Mouse (Mus musculus): ENCODE measurements at regions not wholly inside any gene's neighbourhood (a gene's known extent, or its start where the extent isn't known, plus 50 kb on each side); places are given as distances from the start of the nearest gene placed in this dataset.

DNA sequence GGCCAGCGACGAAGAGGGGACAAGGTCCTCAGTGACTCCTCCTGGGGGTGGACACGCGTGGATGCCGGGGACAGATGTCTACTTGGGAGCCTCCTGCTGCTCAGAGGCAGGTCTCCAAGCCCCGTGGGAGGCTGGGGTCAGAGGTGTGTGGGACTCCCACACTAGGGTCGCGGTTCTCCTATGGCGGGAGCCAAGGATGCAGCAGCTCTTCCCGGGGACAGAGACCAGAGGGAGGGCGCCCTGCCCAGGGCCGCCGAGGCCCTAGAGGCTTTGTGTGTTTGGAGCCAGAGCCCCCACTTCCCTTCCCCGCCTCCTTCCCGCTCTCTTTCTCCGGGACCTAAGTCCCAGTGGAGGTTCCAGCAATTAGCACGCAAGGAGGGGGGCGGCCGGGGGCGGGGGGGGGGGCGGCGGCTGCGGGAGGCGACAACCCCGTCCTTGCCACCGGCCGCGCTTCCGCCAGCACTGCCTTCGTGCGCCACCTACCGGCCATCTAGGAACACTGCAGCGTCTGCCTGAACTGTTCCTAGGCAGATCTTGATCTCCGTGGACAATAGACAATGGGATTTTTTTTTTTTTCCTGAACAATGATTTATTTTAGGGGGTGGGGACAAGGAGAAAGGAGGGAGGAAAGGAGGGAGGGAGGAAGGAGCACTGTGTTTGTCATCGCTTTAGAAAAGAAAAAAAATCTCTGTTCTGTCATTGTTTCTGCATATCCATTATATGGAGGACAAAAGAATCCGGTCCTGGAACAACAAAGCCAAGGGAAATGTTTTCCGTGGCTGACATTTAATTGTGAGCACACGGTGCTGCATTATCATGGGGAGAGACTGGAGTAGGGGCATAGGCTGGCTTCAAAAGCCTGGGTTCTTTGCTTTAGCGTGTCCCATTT is 71.8 kb upstream of the Foxo1 start:
- ATAC-seq (replicated peaks; ENCODE audit: low read depth, poor library complexity, severe bottlenecking), result peak; percentile 31; the same call in 1 of the 2 replicates

DNA sequence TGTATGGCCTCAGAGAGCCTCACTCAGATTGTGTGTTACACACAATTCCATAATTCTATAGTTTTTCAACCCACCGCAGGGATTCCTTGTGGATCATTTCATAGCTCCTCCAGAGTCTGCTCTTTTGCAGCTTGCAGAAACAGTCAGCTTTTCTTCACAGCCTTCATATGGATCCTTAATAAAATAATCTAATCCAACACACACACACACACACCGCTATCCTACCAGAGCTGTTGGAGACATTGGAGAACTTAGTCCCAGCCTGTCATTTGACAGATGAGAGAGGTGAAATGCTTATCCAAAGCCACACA is 71.2 kb upstream of the Foxo1 start:
- ATAC-seq (replicated peaks; ENCODE audit: low read depth, poor library complexity, severe bottlenecking), result no peak

DNA sequence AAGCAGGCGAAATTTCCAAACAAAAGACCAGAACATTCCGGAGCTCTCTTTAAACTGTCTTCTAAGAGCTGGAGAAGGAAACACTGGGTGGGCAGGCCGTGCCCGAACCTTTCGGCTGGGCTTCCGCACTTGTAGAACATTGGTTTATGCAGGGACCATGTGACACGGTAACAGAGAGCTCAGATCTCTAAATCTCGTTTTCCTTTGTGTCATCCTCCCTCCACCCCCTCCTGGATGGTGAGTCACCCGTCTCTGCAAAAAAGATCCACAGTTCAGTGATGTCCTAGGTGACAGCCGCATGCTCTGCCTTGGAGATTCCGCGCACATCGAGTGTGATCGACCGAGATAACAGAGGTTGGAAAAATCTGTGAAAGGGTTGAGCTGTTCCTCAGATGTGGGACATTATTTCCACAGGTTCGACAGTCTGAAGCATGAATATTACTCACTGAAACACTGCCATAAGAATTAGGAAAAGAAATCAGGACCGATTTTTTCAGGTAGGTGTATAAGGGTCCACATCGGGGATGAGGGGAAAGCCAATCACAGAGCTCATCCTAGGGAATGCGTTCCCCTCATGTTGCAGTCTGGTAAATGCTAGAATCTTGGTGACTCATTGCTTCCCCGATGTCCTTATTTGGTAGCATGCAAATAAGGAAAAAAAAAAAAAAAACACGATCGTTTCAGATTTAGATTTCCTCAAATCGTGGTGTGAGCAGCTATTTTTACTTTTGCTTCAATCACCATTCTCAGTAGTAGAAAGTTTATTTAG is 70.0 kb upstream of the Foxo1 start:
- peak; percentile 45 for ATAC-seq (replicated peaks; ENCODE audit: low read depth, poor library complexity, severe bottlenecking)

DNA sequence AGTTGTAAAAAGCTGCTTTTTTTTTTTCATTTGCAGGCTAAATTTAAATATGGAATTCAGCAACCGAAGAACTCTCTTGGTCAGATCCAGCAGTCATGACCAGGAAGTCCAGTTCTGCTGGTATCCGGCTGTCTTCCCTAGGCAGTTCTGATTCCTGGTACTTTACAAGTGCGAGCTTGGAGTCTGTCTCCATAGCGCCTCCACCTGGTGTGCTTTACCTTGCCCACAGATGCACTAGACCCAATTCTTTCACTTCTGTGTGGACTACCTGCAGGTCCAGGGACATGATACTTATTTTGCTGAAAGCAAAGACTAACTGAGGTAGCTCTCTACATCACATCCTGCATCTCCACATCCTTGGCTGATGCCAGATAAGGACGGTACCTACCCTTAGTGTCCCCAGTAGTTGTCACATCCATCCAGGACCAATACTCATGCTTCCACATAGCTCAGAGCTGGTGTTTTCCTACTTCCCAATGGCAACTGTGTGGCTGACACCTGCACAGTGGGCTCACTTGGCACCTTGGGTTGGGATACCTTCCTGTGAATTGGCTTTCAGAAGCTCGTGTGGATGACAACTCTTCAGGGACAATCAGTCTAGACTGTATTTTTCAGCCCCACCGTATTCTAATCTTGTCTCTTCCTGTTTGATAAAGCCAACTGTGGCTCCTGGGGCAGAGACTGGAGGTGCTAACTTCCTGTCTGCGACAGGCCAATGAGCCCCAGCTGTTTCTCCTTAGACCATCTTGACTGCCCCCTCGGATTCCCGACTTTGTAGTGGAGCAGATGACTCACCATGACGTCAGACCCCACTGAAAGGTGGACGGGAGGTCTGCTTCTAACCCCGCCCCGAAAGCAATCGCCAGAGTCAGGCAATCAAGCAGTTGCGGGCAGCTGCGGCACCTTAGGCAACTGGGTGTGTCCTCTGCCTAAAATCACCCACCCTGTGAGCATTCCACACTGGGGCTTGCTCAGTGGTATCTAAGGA is 69.1 kb upstream of the Foxo1 start:
- peak; percentile 68 for ATAC-seq (replicated peaks; ENCODE audit: low read depth, poor library complexity, severe bottlenecking)

DNA sequence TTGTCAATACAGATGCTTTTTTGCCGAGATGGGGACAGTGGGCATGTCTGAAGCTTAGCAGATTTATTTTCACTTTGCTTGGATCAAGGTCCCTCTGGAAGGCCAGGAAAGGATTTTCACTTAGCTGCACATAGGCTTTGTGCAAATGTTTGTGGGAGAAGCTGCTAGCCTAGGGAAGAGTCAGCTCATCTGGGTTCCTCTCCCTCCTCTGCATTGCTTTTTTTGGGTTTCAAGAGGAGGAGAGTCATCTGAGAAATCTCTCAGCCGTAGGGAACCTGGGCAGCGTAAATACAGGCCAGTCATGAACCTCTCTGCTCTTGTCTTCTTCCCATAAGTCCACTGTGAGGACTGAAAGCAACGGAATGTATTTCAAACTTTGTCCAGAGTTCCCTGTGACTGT is 68.0 kb upstream of the Foxo1 start:
- ATAC-seq (replicated peaks; ENCODE audit: low read depth, poor library complexity, severe bottlenecking), result no peak

DNA sequence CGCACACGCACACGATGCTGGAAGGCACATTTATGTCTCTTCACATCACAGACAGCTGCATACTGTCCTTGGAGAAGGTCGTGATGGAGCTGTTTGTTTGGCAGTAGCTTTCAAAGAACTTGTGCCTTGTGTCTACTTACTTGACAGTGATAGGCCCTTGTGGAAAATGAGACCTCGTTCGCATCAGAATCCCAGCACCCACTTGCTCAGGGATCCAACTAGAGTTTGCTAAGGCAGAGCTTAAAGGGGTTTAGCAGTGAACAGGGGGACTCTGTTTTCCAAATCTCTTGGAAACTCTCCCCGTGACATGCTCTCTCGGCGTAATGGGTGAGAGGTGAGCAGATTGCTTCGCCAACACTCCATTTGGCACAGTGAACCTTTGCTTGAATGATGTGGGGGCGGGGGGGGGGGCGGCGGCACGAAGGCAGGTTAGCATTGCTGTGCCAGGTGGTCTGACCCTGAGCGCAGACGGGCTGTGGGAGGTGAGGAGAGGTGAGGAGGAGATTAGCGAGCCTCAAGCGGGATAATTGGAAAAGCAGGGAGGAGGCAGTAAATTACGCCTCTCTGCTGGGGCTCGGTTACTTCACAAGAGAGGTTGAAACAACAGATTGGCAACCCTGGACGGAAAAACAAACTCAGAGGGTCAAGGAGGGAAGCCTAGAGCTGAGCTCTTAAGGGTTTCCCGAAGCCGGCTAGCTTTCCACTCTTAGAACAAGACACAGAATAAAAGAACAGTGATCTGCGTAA is 57.4 kb upstream of the Foxo1 start:
- no peak for ATAC-seq (replicated peaks; ENCODE audit: low read depth, poor library complexity, severe bottlenecking)

DNA sequence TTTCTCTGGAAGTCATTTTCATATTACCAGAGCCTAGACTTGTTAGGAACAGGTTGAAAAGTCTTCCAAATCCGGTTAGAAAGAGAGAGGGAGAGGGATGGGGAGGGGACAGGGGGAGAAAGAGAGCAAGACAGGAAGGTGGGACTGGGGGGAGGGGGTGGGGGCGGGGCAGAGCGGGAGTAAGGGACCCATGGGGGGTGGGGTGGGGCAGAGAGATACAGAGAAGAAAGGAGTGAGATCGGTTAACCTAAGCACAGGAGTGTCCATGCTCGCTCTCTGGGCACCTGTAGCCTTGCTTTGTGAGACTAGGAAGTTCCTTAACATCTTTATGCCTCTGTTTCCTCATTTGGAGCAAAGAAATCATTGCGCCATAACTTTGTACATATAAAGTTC is 56.8 kb upstream of the Foxo1 start:
- ATAC-seq (replicated peaks; ENCODE audit: low read depth, poor library complexity, severe bottlenecking), result no peak

DNA sequence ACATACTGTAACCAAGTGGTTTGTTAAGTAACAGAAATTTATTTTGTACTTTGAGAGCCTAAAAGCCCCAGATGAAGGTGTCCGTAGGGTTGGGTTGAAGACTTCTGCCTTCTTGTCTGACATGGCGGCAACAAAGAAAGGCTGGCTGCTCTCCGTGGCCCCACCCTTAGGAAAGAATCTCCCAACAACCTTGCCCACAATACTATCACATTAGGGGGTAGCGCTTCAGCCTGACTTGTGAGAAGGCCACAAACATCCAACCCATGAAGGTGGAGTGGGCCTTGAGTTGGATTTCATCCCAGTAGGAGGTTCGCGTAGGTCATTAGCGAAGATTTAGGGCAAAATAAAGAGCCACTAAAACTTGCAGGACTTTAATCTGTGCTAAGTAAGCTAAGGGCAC is 54.0 kb upstream of the Foxo1 start:
- ATAC-seq (replicated peaks; ENCODE audit: low read depth, poor library complexity, severe bottlenecking), result no peak

DNA sequence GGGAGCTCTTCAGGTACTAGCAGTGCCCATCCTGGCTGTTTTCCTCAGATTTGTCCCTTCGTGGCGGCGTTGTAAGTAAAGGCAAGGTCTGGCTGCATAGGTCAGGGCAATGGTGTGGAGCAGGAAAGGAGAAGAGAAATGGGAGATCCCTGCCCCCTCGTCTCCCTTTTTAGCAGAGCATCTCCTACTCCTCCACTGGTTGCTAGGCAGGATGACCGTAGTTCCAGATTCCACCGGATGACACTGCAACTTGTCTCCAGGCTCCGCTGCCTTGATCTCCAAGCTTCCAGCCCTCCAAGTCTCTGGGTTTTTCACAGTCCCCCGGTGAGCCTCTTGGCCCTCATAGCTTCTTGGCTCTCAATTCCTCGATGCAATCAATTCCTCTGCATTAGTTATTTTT is 53.1 kb upstream of the Foxo1 start:
- no peak for ATAC-seq (replicated peaks; ENCODE audit: low read depth, poor library complexity, severe bottlenecking)

Data from common myeloid progenitor, adult 5-6 weeks (primary cell).